Mouse (Mus musculus): ENCODE measurements around the gene Olfr957. TPM values are rescaled to one million over a fixed set of nuclear protein-coding genes. Genes with fewer than 3 reads are reported as not detected.

Gene Olfr957
- polyA plus RNA-seq (2012; ENCODE audit: low replicate concordance): not detected in 2 replicates

GRCm38 (mm10) chr9:39515531-39515930 lies at the start of gene Olfr957:
TSS of gene Olfr957 (minus strand) at chr9:39515809.

GRCm38 (mm10) chr9:39553946-39554345 lies 38.3 kb upstream of the Olfr957 start, which contains the start of gene Olfr958:
TSS of gene Olfr958 (minus strand) at chr9:39554054.

GRCm38 (mm10) chr9:39493895-39494294 lies 21.7 kb downstream of the Olfr957 start, which contains the start of gene Olfr44:
TSS of gene Olfr44 (minus strand) at chr9:39493995.

GRCm38 (mm10) chr9:39471844-39472243 lies 43.8 kb downstream of the Olfr957 start, which contains the start of gene Olfr955:
TSS of gene Olfr955 (minus strand) at chr9:39471944.

Other genes with a start within 250 kb of the Olfr957 start
- not detected in 2 replicates for gene Olfr945, start 239.0 kb downstream of the Olfr957 start, polyA plus RNA-seq (2012; ENCODE audit: low replicate concordance)
- gene Olfr948, start 189.8 kb downstream of the Olfr957 start, polyA plus RNA-seq (2012; ENCODE audit: low replicate concordance): not detected in 2 replicates
- not detected in 2 replicates for gene Olfr951, start 128.4 kb downstream of the Olfr957 start, polyA plus RNA-seq (2012; ENCODE audit: low replicate concordance)
- gene Olfr952, start 88.7 kb downstream of the Olfr957 start, polyA plus RNA-seq (2012; ENCODE audit: low replicate concordance): not detected in 2 replicates
- gene Olfr954, start 59.1 kb downstream of the Olfr957 start, polyA plus RNA-seq (2012; ENCODE audit: low replicate concordance): not detected in 2 replicates
- not detected in 2 replicates for gene Olfr955, start 43.9 kb downstream of the Olfr957 start, polyA plus RNA-seq (2012; ENCODE audit: low replicate concordance)
- not detected in 2 replicates for gene Olfr44, start 21.8 kb downstream of the Olfr957 start, polyA plus RNA-seq (2012; ENCODE audit: low replicate concordance)
- not detected in 2 replicates for gene Olfr958, start 38.2 kb upstream of the Olfr957 start, polyA plus RNA-seq (2012; ENCODE audit: low replicate concordance)
- gene Olfr959, start 59.8 kb upstream of the Olfr957 start, polyA plus RNA-seq (2012; ENCODE audit: low replicate concordance): not detected in 2 replicates
- not detected in 2 replicates for gene AW551984, start 88.6 kb upstream of the Olfr957 start, polyA plus RNA-seq (2012; ENCODE audit: low replicate concordance)
- gene Olfr148, start 94.8 kb upstream of the Olfr957 start, polyA plus RNA-seq (2012; ENCODE audit: low replicate concordance): not detected in 2 replicates
- not detected in 2 replicates for gene Olfr960, start 105.6 kb upstream of the Olfr957 start, polyA plus RNA-seq (2012; ENCODE audit: low replicate concordance)
- gene Olfr961, start 129.3 kb upstream of the Olfr957 start, polyA plus RNA-seq (2012; ENCODE audit: low replicate concordance): not detected in 2 replicates
- not detected in 2 replicates for gene Olfr963, start 151.4 kb upstream of the Olfr957 start, polyA plus RNA-seq (2012; ENCODE audit: low replicate concordance)
- not detected in 2 replicates for gene Olfr149, start 191.3 kb upstream of the Olfr957 start, polyA plus RNA-seq (2012; ENCODE audit: low replicate concordance)
- gene Olfr965, start 195.5 kb upstream of the Olfr957 start, polyA plus RNA-seq (2012; ENCODE audit: low replicate concordance): not detected in 2 replicates
- not detected in 2 replicates for gene Olfr150, start 215.2 kb upstream of the Olfr957 start, polyA plus RNA-seq (2012; ENCODE audit: low replicate concordance)
- not detected in 2 replicates for gene Olfr967, start 230.4 kb upstream of the Olfr957 start, polyA plus RNA-seq (2012; ENCODE audit: low replicate concordance)

Data from hematopoietic multipotent progenitor cell, adult 10-12 weeks (in vitro differentiated cells).